Mouse (Mus musculus) heart, adult 2 months (tissue): ENCODE measurements at regions not wholly inside any gene's neighbourhood (a gene's known extent, or its start where the extent isn't known, plus 50 kb on each side); places are given as distances from the start of the nearest gene placed in this dataset.
A peak's percentile ranks its signal among the peaks of the same experiment; 100 is the strongest.

Experiments used
- DNase-seq, 2 experiments: peaks; one replicate each; pipeline ENCODE4 v3.0.0; 2021
- H3K27ac ChIP-seq: fragments of 200-600 bp; 2 replicates; pipeline ENCODE4 v1.8.1; 2022
- H3K27me3 ChIP-seq: fragments of 200-500 bp; 2 replicates; pipeline ENCODE4 v1.6.1; 2012; ENCODE audit warnings: mild to moderate bottlenecking, low read length, inconsistent platforms, mixed read lengths; ENCODE audit not compliant: control insufficient read depth, insufficient read depth
- H3K36me3 ChIP-seq: fragments of 200-500 bp; 2 replicates; pipeline ENCODE4 v1.6.1; 2012; ENCODE audit warnings: low read length, inconsistent platforms; ENCODE audit not compliant: control insufficient read depth, insufficient read depth
- H3K4me1 ChIP-seq: fragments of 200-500 bp; 2 replicates; pipeline ENCODE4 v1.6.1; 2011; ENCODE audit warnings: low read length; ENCODE audit not compliant: control insufficient read depth, insufficient read depth
- H3K4me3 ChIP-seq: fragments of 200-600 bp; 2 replicates; pipeline ENCODE4 v1.8.1; 2022
- H3K79me2 ChIP-seq: fragments of 200-500 bp; replicated peaks from 2 replicates; pipeline ENCODE4 v1.6.1; 2012; ENCODE audit warnings: mild to moderate bottlenecking, inconsistent platforms, low read length, moderate library complexity, mixed read lengths; ENCODE audit not compliant: control insufficient read depth, insufficient read depth
- H3K9ac ChIP-seq: fragments of 200-500 bp; 2 replicates; pipeline ENCODE4 v1.6.1; 2012; ENCODE audit warnings: low read depth, mild to moderate bottlenecking, control low read depth, inconsistent platforms, low read length, mixed read lengths
- CTCF ChIP-seq: fragments of 200-600 bp; IDR thresholded peaks from 2 replicates; pipeline ENCODE4 v1.8.1; 2022; ENCODE audit warnings: antibody characterized with exemption, mild to moderate bottlenecking, moderate library complexity
- EP300 ChIP-seq: fragments of 200-500 bp; IDR thresholded peaks from 2 replicates; pipeline ENCODE4 v1.6.1; 2011; ENCODE audit warnings: low read depth, low read length, control low read depth; ENCODE audit not compliant: insufficient read depth
- POLR2A ChIP-seq: fragments of 200-500 bp; IDR thresholded peaks from 2 replicates; pipeline ENCODE4 v1.6.1; 2011; ENCODE audit warnings: mild to moderate bottlenecking, low read depth, low read length, control low read depth; ENCODE audit not compliant: insufficient read depth
- WGBS: fragments of 180-500 bp; shearing (Covaris S2); methylation state at CpG from one replicate; pipeline ENCODE4 v1.1.7; 2018; 5-methylcytosine and 5-hydroxymethylcytosine counted together
- intact Hi-C: fragments of 180-260 bp; cut with DNase I; formaldehyde crosslinking; loops from one replicate; pipeline ENCODE4 v1.15.1; 2025

DNA sequence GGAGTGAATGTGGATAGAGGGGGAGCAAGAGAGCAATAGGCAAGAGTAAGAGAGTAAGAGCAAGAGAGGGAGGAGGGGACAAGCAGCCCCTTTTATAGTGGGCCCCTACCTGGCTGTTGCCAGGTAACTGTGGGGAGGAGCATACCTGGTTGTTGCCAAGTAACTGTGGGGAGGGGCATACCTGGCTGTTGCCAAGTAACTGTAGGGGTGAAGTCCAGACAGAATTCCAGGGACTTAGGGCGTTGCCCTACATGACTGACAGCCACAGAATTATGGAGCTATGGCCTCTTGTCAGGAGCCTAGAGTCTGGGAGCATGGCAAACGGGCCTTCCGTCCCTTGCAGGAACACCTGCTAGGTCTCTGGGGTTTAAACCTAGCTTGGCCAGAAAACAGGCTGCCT lies 64.5 kb upstream of the Selenok start:
- no peak overlapping the region for H3K9ac ChIP-seq
- H3K36me3 ChIP-seq = no peaks in the 10 kb centered on the region
- WGBS = 69% methylated on average over 3 of the region's 3 CpGs
- TF ChIP-seq POLR2A (no peak), EP300 (no peak), CTCF (no peak)
- intact Hi-C loops = no loop called here
- H3K27me3 ChIP-seq = no peaks in the 10 kb centered on the region
- H3K79me2 ChIP-seq = no peaks in the 10 kb centered on the region
- H3K4me1 ChIP-seq = no peaks in the 10 kb centered on the region; the same call in 1 of the 2 replicates
- no peak overlapping the region for H3K27ac ChIP-seq
- H3K4me3 ChIP-seq = no peak overlapping the region
- DNase-seq = no peak

GRCm38 (mm10) chr14:29904856-29905255 lies 63.3 kb upstream of the Selenok start:
- no peaks in the 10 kb centered on the region for H3K27me3 ChIP-seq
- no peak for TF ChIP-seq EP300
- TF ChIP-seq POLR2A = no peak
- TF ChIP-seq CTCF = no peak
- no peak overlapping the region for H3K4me3 ChIP-seq
- no peak overlapping the region for H3K9ac ChIP-seq
- no peak overlapping the region for H3K27ac ChIP-seq
- DNase-seq = peak in 1 of 2 experiments; percentile 43
- WGBS = 40% methylated on average over 6 of the region's 6 CpGs
- intact Hi-C loops = no loop called here
- no peaks in the 10 kb centered on the region for H3K36me3 ChIP-seq
- H3K4me1 ChIP-seq = no peaks in the 10 kb centered on the region; the same call in 1 of the 2 replicates
- H3K79me2 ChIP-seq = no peaks in the 10 kb centered on the region

GRCm38 (mm10) chr14:29909741-29910140 lies 58.4 kb upstream of the Selenok start:
- no peak overlapping the region for H3K9ac ChIP-seq
- H3K36me3 ChIP-seq = no peaks in the 10 kb centered on the region
- intact Hi-C loops = no loop called here
- H3K27me3 ChIP-seq = no peaks in the 10 kb centered on the region
- no peak for DNase-seq
- no peak for TF ChIP-seq EP300
- no peak for TF ChIP-seq CTCF
- TF ChIP-seq POLR2A = no peak
- H3K79me2 ChIP-seq = no peaks in the 10 kb centered on the region
- WGBS = 21% methylated on average over 8 of the region's 8 CpGs
- no peaks in the 10 kb centered on the region; the same call in 1 of the 2 replicates for H3K4me1 ChIP-seq
- H3K4me3 ChIP-seq = no peak overlapping the region
- no peak overlapping the region for H3K27ac ChIP-seq
